8 mouse cellular contexts compared by ENCODE assay signal in genomic region chr17:27325002-27325460, GRCm38 (mm10).
DNase-seq lines count a peak whose midpoint lies in the region; ATAC-seq and TF ChIP-seq lines count a peak whose summit lies in the region.

No protein-coding gene starts in this region.

- ATAC-seq in forebrain, embryonic 15.5 days (replicated peaks) = 0 out of 2 replicates have a peak, but pooled peaks have one; percentile 55
- peak; percentile 57 for ATAC-seq in hindbrain, embryonic 13.5 days (ENCODE audit: low FRiP score)
- no peak for ATAC-seq in activated CD4-positive, CD25-positive, alpha-beta regulatory T cell, adult 4 months

- no peak for TF ChIP-seq POLR2A in small intestine, adult 2 months (IDR thresholded peaks at IDR 0.05; ENCODE audit: low read depth, low read length)

- WGBS in forebrain, embryonic 15.5 days = 12% methylated on average over 18 of the region's 18 CpGs
- 4% methylated on average over 18 of the region's 18 CpGs for WGBS in hindbrain, embryonic 13.5 days
- 13% methylated on average over 18 of the region's 18 CpGs for WGBS in small intestine, adult 2 months

- intact Hi-C loops in left cerebral cortex, postnatal 25 days (cut with DNase I) = no loop called here

- peaks cover 4% of the 10 kb centered on the region; the same call in 1 of the 2 replicates for H3K27me3 ChIP-seq in forebrain, embryonic 15.5 days
- H3K27me3 ChIP-seq in hindbrain, embryonic 13.5 days = peaks cover 48% of the 10 kb centered on the region
- H3K27me3 ChIP-seq in small intestine, adult 2 months (ENCODE audit: control insufficient read depth, insufficient read depth, low read length) = no peaks in the 10 kb centered on the region

- H3K4me2 ChIP-seq in forebrain, embryonic 15.5 days (replicated peaks) = peak overlapping the region; percentile 27
- peak overlapping the region; percentile 45 for H3K4me2 ChIP-seq in hindbrain, embryonic 13.5 days

- in situ Hi-C loops in ES-E14 (cut with MboI; ENCODE audit: low sequenced_read_pairs in 2 of 2, unreplicated experiment in 2 of 2) = no loop called here

- no peaks in the 10 kb centered on the region for H3K36me3 ChIP-seq in ES-E14 (ENCODE audit: control insufficient read depth, insufficient read depth, low read length, poor library complexity, severe bottlenecking)
- H3K36me3 ChIP-seq in forebrain, embryonic 15.5 days = no peaks in the 10 kb centered on the region
- no peaks in the 10 kb centered on the region for H3K36me3 ChIP-seq in hindbrain, embryonic 13.5 days
- no peaks in the 10 kb centered on the region for H3K36me3 ChIP-seq in small intestine, adult 2 months (ENCODE audit: control insufficient read depth, insufficient read depth, low read length)

- no peak for TF ChIP-seq CTCF in small intestine, adult 2 months (IDR thresholded peaks at IDR 0.05; ENCODE audit: extremely low read depth, insufficient read length, insufficient replicate concordance, low read depth, low read length)

- H3K9me3 ChIP-seq in ES-E14 (ENCODE audit: control insufficient read depth, insufficient read depth, low read depth, low read length) = no peaks in the 10 kb centered on the region
- H3K9me3 ChIP-seq in forebrain, embryonic 15.5 days = no peaks in the 10 kb centered on the region
- 0 out of 2 replicates have a peak, but pooled peaks cover 3% of the 10 kb centered on the region for H3K9me3 ChIP-seq in hindbrain, embryonic 13.5 days

- H3K4me1 ChIP-seq in ES-E14 (ENCODE audit: control insufficient read depth in 2 of 2, insufficient read depth in 2 of 2, low read length in 2 of 2, poor library complexity in 1 of 2) = peaks cover 0 to 8% of the 10 kb centered on the region in 2 experiments; a peak in 2 of 4 replicates
- 0 out of 2 replicates have a peak, but pooled peaks cover 3% of the 10 kb centered on the region for H3K4me1 ChIP-seq in forebrain, embryonic 15.5 days
- H3K4me1 ChIP-seq in hindbrain, embryonic 13.5 days (replicated peaks) = peaks cover 11% of the 10 kb centered on the region
- peaks cover 24% of the 10 kb centered on the region for H3K4me1 ChIP-seq in small intestine, adult 2 months (ENCODE audit: control insufficient read depth, insufficient read depth, insufficient read length, low read length)

- no peak overlapping the region for H3K9ac ChIP-seq in ES-E14 (ENCODE audit: insufficient read depth, low read depth, low read length, poor library complexity, severe bottlenecking)
- no peak overlapping the region for H3K9ac ChIP-seq in forebrain, embryonic 15.5 days (replicated peaks)
- no peak overlapping the region for H3K9ac ChIP-seq in hindbrain, embryonic 13.5 days

- no peak overlapping the region for H3K27ac ChIP-seq in ES-E14 (ENCODE audit: insufficient read depth, low read depth, low read length, poor library complexity, severe bottlenecking)
- H3K27ac ChIP-seq in forebrain, embryonic 15.5 days (replicated peaks) = no peak overlapping the region
- H3K27ac ChIP-seq in hindbrain, embryonic 13.5 days = no peak overlapping the region
- no peak overlapping the region for H3K27ac ChIP-seq in small intestine, adult 2 months (ENCODE audit: insufficient read depth, low read depth, low read length)

- peak; percentile 86 for DNase-seq in ES-E14 (ENCODE audit: low read depth, low spot score)
- DNase-seq in adrenal gland, postnatal 14 days = peak; percentile 86
- DNase-seq in left cerebral cortex, postnatal 25 days (ENCODE audit: low spot score in 2 of 2) = peak; percentile 36 to 55
- DNase-seq in mesoderm, embryonic 11.5 days (ENCODE audit: low read depth, low spot score) = peak; percentile 94

- H3K4me3 ChIP-seq in ES-E14 (ENCODE audit: insufficient read depth in 1 of 2, low read depth in 1 of 2, low read length in 2 of 2, poor library complexity in 1 of 2, severe bottlenecking in 1 of 2) = peak overlapping the region; percentile 33 to 48; a peak in 3 of 4 replicates
- peak overlapping the region; percentile 14; the same call in 1 of the 2 replicates for H3K4me3 ChIP-seq in forebrain, embryonic 15.5 days
- peak overlapping the region; percentile 22 for H3K4me3 ChIP-seq in hindbrain, embryonic 13.5 days
- H3K4me3 ChIP-seq in small intestine, adult 2 months (ENCODE audit: low read depth, low read length) = peak overlapping the region; percentile 42

TF ChIP-seq in ES-E14, 5 proteins besides CTCF, POLR2A, EP300 and RAD21:
- TF ChIP-seq MAFK (IDR thresholded peaks at IDR 0.05; ENCODE audit: insufficient read depth, low read depth, low read length) (no peak), HCFC1 (IDR thresholded peaks at IDR 0.05; ENCODE audit: borderline replicate concordance, insufficient read depth, low read length) (peak; percentile 52; the same call in 1 of the 2 replicates)
